Mouse (Mus musculus): Measurements from ENCODE around the gene Naaladl2. TPM values are rescaled to one million over a fixed set of nuclear protein-coding genes. Genes with fewer than 3 reads are reported as not detected.

The Naaladl2 gene
- polyA plus RNA-seq, 1 experiment = 1.0 TPM

DNA sequence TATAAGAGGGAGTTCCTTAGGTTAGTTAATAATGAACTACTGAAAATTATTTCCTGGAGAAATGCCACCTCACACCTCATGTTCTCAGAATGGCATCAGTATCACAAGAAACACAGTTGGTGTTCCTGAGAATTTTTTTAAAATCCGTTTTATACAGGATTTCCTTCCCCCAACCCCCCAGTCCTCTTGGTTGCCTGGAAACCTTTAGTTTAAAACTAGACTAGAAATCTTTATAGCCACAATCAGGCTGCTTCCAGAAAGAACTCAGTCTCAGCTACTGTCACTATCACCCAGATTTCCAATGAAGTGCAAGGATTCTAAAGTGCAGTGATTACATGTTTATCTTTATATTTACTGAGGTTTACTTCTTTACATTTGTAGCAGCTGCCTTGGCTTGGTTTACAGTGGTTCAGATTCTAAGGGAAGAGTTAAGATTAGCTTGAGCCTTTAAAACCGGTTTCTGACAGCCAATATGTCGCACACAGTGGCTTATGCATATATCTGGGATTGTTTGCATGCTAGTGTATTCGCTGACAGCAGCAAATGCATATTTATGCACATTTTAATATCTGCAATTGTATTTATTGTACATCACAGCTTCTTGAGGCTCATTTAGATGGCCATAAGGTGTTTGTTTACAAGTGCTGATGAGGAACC is 657.5 kb downstream of the Naaladl2 start:
- WGBS = 56% methylated on average over 4 of the region's 4 CpGs
- Histone ChIP-seq H3K4me3 (replicated peaks; ENCODE audit: control insufficient read depth, low read depth, low read length) (no peak overlapping the region), H3K4me1 (ENCODE audit: control insufficient read depth, insufficient read depth, low read length) (no peaks in the 10 kb centered on the region), H3K27ac (ENCODE audit: control insufficient read depth, insufficient read depth, low read depth, low read length, poor library complexity) (no peak overlapping the region)
- no peak for TF ChIP-seq POLR2A (IDR thresholded peaks at IDR 0.05; ENCODE audit: borderline replicate concordance, control insufficient read depth, low read depth, low read length)
- TF ChIP-seq CTCF (IDR thresholded peaks at IDR 0.05; ENCODE audit: control insufficient read depth, insufficient read depth, low read length) = no peak

DNA sequence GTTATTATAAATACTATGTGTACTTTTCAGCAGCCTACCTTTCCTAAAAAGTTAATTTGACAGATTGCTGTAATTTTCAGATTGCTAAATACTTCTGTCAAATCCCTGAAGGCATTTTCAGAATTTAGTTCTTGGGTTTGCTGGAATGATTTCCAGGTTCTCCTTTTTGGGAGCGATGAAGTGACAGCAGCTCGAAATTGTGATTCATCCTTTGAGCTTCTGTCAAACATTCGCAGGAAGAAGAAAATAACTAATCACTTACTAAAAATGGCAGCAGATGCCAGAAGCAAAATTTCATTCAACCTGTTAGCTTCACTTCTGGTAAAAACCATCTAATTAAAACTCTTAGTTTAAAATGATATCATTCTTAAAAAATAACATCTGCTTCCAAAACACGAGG is 680.1 kb downstream of the Naaladl2 start:
- no peak for TF ChIP-seq POLR2A (IDR thresholded peaks at IDR 0.05; ENCODE audit: borderline replicate concordance, control insufficient read depth, low read depth, low read length)
- no peak for TF ChIP-seq CTCF (IDR thresholded peaks at IDR 0.05; ENCODE audit: control insufficient read depth, insufficient read depth, low read length)
- Histone ChIP-seq H3K4me1 (ENCODE audit: control insufficient read depth, insufficient read depth, low read length) (no peaks in the 10 kb centered on the region), H3K4me3 (replicated peaks; ENCODE audit: control insufficient read depth, low read depth, low read length) (no peak overlapping the region), H3K27ac (ENCODE audit: control insufficient read depth, insufficient read depth, low read depth, low read length, poor library complexity) (no peak overlapping the region)
- 85% methylated on average over 4 of the region's 4 CpGs for WGBS

- no peak overlapping the region for H3K27ac ChIP-seq (ENCODE audit: control insufficient read depth, insufficient read depth, low read depth, low read length, poor library complexity)
- TF ChIP-seq CTCF (IDR thresholded peaks at IDR 0.05; ENCODE audit: control insufficient read depth, insufficient read depth, low read length) = no peak
- TF ChIP-seq POLR2A (IDR thresholded peaks at IDR 0.05; ENCODE audit: borderline replicate concordance, control insufficient read depth, low read depth, low read length) = no peak
- no peak overlapping the region for H3K4me3 ChIP-seq (replicated peaks; ENCODE audit: control insufficient read depth, low read depth, low read length)
- no peaks in the 10 kb centered on the region for H3K4me1 ChIP-seq (ENCODE audit: control insufficient read depth, insufficient read depth, low read length)
- 78% methylated on average over 6 of the region's 6 CpGs for WGBS
Measured at GRCm38 (mm10) chr3:24440621-24441020, 703.4 kb downstream of the Naaladl2 start.

DNA sequence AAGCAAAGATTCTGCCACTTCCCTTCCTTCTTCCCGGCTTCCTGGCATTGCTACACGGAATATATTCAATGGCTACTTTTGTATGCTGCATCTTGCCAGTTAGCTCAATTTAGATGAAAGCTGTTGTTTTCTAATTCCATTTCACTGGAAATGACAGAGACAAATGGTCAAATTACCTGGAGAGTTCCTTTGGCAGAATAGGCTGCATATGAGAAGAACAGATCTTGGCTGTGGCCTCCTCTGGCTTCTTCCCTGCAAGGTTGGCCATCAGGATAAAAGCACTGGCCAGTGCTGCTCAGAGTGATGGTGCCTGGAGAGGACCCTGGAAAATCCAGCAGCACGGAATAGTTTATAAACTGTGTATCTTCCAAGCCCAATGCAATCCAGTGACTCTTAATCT is 711.3 kb downstream of the Naaladl2 start:
- Histone ChIP-seq H3K4me1 (ENCODE audit: control insufficient read depth, insufficient read depth, low read length) (no peaks in the 10 kb centered on the region), H3K4me3 (replicated peaks; ENCODE audit: control insufficient read depth, low read depth, low read length) (no peak overlapping the region), H3K27ac (ENCODE audit: control insufficient read depth, insufficient read depth, low read depth, low read length, poor library complexity) (no peak overlapping the region)
- TF ChIP-seq CTCF (IDR thresholded peaks at IDR 0.05; ENCODE audit: control insufficient read depth, insufficient read depth, low read length) (no peak), POLR2A (IDR thresholded peaks at IDR 0.05; ENCODE audit: borderline replicate concordance, control insufficient read depth, low read depth, low read length) (no peak)
- 69% methylated on average over 3 of the region's 3 CpGs for WGBS

DNA sequence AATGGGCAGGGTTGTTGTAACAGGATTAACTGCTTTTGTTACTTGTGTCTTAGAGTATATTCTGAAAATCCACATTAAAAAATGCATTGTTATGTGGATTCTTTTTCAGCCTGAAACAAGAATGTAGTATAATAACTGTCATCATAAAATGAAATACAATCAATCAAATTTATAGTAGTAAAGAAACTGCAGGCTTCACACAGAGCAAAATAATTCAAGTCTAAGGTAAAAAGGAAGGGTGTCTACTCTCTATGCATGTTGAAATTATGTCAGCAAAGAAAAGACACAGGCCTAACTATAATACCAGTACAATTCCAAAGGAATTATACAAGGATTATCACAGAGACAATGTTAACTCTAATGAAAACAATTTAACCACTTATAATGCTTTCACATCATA is 752.3 kb downstream of the Naaladl2 start:
- Histone ChIP-seq H3K27ac (ENCODE audit: control insufficient read depth, insufficient read depth, low read depth, low read length, poor library complexity) (no peak overlapping the region), H3K4me3 (replicated peaks; ENCODE audit: control insufficient read depth, low read depth, low read length) (no peak overlapping the region), H3K4me1 (ENCODE audit: control insufficient read depth, insufficient read depth, low read length) (no peaks in the 10 kb centered on the region)
- no peak for TF ChIP-seq CTCF (IDR thresholded peaks at IDR 0.05; ENCODE audit: control insufficient read depth, insufficient read depth, low read length)
- no peak for TF ChIP-seq POLR2A (IDR thresholded peaks at IDR 0.05; ENCODE audit: borderline replicate concordance, control insufficient read depth, low read depth, low read length)

- Histone ChIP-seq H3K4me1 (ENCODE audit: control insufficient read depth, insufficient read depth, low read length) (no peaks in the 10 kb centered on the region), H3K27ac (ENCODE audit: control insufficient read depth, insufficient read depth, low read depth, low read length, poor library complexity) (no peak overlapping the region), H3K4me3 (replicated peaks; ENCODE audit: control insufficient read depth, low read depth, low read length) (no peak overlapping the region)
- WGBS = 59% methylated on average over 1 of the region's 1 CpGs
- TF ChIP-seq POLR2A (IDR thresholded peaks at IDR 0.05; ENCODE audit: borderline replicate concordance, control insufficient read depth, low read depth, low read length) (no peak), CTCF (IDR thresholded peaks at IDR 0.05; ENCODE audit: control insufficient read depth, insufficient read depth, low read length) (no peak)
Measured at GRCm38 (mm10) chr3:24391311-24391710, 752.8 kb downstream of the Naaladl2 start.

GRCm38 (mm10) chr3:24355010-24355409 is 789.1 kb downstream of the Naaladl2 start:
- Histone ChIP-seq H3K4me3 (replicated peaks; ENCODE audit: control insufficient read depth, low read depth, low read length) (no peak overlapping the region), H3K4me1 (ENCODE audit: control insufficient read depth, insufficient read depth, low read length) (no peaks in the 10 kb centered on the region), H3K27ac (ENCODE audit: control insufficient read depth, insufficient read depth, low read depth, low read length, poor library complexity) (no peak overlapping the region)
- no peak for TF ChIP-seq POLR2A (IDR thresholded peaks at IDR 0.05; ENCODE audit: borderline replicate concordance, control insufficient read depth, low read depth, low read length)
- no peak for TF ChIP-seq CTCF (IDR thresholded peaks at IDR 0.05; ENCODE audit: control insufficient read depth, insufficient read depth, low read length)
- 60% methylated on average over 2 of the region's 2 CpGs for WGBS

DNA sequence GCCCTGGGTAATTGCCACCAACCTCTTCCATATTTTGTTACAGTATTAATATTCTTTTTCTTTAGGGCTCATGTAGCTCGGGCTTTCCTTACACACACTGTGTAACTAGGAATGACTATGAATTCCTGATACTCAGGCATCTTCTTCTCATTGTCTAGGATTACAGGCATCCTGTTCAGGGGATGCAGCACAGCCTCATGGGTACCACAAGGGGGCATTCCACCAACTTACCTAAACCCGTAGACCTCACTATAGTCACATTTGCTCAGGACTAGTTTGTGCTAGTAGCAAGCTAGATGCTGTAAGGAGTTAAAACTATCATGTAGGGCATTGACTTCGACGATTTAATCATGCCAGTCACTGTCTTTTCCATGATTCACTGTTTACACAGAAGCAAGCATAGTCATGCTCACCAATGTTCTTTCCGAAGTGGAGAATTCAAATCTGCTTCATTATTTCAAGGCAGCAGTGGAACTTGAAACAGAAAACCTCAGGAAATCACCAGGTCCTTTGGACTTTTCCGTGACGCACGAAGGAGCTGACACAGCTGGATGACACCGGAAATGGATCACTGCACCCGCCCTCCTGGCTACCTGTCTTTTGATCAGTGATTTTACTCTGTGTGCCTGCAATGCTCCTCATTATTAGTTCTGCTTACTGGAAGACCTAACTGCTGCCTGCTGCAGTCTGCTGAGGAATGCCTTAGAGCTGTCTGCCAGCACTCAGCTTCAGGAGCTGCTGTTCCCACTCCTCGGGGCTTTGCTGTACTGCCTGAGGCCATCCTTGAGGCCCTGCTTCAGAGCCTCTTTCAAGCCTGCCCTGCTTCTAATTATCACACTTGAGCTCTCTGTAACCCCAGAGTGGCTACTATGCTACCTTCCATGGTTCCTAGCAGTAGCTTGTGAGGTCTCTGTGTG is 822.3 kb downstream of the Naaladl2 start:
- H3K4me3 ChIP-seq (replicated peaks; ENCODE audit: control insufficient read depth, low read depth, low read length) = no peak overlapping the region
- no peaks in the 10 kb centered on the region for H3K4me1 ChIP-seq (ENCODE audit: control insufficient read depth, insufficient read depth, low read length)
- H3K27ac ChIP-seq (ENCODE audit: control insufficient read depth, insufficient read depth, low read depth, low read length, poor library complexity) = no peak overlapping the region
- 73% methylated on average over 11 of the region's 11 CpGs for WGBS
- TF ChIP-seq CTCF (IDR thresholded peaks at IDR 0.05; ENCODE audit: control insufficient read depth, insufficient read depth, low read length) (no peak), POLR2A (IDR thresholded peaks at IDR 0.05; ENCODE audit: borderline replicate concordance, control insufficient read depth, low read depth, low read length) (no peak)
